Comparison of ENCODE assay signal across 7 mouse cellular contexts in genomic region chr17:10643604-10644003, GRCm38 (mm10).
"Had no signal": no experiment of that assay in that cellular context is flagged by ENCODE, and none has a peak within 500 bp of the region (broad histone marks: within the 10 kb centered on the region; RNA-seq: fewer than 3 reads in every experiment).

No protein-coding gene starts in this region.

- DNase-seq: layer of hippocampus, postnatal 36 days; lung, adult 18-20 months; lung, postnatal 10 days; lung, postnatal 36 days; midbrain, embryonic 14.5 days; thymus, adult 18-20 months; thymus, postnatal 36 days had no signal
